Mouse (Mus musculus): ENCODE results near the gene Mmp11. TPM values are rescaled to one million over a fixed set of nuclear protein-coding genes. Genes with fewer than 3 reads are reported as not detected.
"Not testable (repeated sequence)": the region's sequence is repeated elsewhere in the genome, so short reads cannot be mapped to it uniquely, and the experiment has no call there.

Mmp11 gene
- total and polyA plus RNA-seq, 3 experiments = 4.7 to 15.6 (median 5.4) TPM

DNA sequence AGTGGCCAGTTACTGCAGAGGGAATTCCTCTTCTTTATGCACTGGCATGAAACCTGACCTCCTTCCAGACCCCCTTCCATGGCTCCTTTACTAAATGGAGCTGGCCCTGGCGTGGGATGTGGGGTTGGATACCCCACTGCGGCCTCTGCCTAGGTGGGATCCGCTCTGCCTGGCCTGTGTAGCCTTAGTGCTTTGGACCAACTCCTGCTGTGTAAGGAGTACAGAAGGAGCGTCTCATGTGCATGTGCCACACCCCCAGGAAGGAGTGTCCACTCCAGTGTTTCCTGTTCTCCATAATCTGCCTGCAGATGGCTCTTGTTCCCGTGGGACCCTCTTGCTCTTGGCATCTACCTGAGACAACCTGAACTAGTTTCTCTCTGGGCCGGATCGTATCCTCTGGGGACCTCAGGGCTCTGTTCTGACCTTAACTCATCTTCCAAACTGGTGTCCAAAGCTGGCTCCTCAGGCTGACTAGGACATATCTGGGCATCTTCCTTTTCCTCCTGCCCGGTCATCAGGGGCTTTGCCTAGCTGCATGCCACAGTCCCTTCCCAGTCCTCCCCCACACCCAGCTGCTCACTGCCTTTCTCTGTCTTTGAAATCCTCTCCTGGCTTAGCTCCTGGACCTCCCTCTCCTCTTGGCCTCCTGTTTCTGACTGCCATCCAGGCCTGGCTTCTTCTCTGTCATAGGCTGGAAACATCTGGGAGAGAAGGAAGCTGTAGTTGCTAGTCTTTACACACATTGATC lies 46.7 kb downstream of the Mmp11 start:
- TF ChIP-seq POLR2A (IDR thresholded peaks at IDR 0.05; ENCODE audit: insufficient read depth, low read depth, low read length) = no peak
- TF ChIP-seq CTCF (IDR thresholded peaks at IDR 0.05) = no peak
- no peak for TF ChIP-seq EP300 (IDR thresholded peaks at IDR 0.05; ENCODE audit: insufficient read depth, low read depth, low read length)
- Histone ChIP-seq H3K79me2 (replicated peaks; ENCODE audit: control insufficient read depth, insufficient read depth, low read length) (no peaks in the 10 kb centered on the region), H3K9ac (ENCODE audit: low read depth, low read length) (no peak overlapping the region), H3K4me1 (ENCODE audit: control insufficient read depth, insufficient read depth, low read length) (peaks cover 2% of the 10 kb centered on the region; the same call in 1 of the 2 replicates), H3K27me3 (ENCODE audit: control insufficient read depth, insufficient read depth, low read length) (no peaks in the 10 kb centered on the region), H3K27ac (no peak overlapping the region), H3K4me3 (no peak overlapping the region), H3K36me3 (ENCODE audit: control insufficient read depth, insufficient read depth, low read length) (no peaks in the 10 kb centered on the region)
- intact Hi-C loops (cut with DNase I) = loop anchor here (10.0 kb wide), 1 partner anchor 145 kb away; the partner anchor contains the start of gene Zfp280b
- 41% methylated on average over 8 of the region's 8 CpGs for WGBS
- no peak for DNase-seq

DNA sequence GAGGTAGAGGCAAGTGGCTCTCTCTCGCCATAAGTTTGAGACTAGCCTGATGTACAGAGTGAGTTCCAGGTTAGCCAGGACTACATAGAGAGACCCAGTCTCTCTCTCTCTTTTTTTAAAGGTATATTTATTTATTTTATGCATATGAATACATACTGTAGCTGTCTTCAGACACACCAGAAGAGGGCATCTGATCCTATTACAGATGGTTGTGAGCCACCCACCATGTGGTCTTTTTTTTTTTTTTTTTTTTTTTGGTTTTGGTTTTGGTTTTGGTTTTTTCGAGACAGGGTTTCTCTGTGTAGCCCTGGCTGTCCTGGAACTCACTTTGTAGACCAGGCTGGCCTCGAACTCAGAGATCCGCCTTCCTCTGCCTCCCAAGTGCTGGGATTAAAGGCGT lies 48.8 kb downstream of the Mmp11 start:
- H3K79me2 ChIP-seq (replicated peaks; ENCODE audit: control insufficient read depth, insufficient read depth, low read length); H3K4me1 ChIP-seq (ENCODE audit: control insufficient read depth, insufficient read depth, low read length); H3K4me3 ChIP-seq; H3K36me3 ChIP-seq (ENCODE audit: control insufficient read depth, insufficient read depth, low read length); intact Hi-C loops (cut with DNase I); DNase-seq; H3K27ac ChIP-seq; H3K9ac ChIP-seq (ENCODE audit: low read depth, low read length); H3K27me3 ChIP-seq (ENCODE audit: control insufficient read depth, insufficient read depth, low read length): not testable (repeated sequence)
- 79% methylated on average over 5 of the region's 5 CpGs for WGBS

DNA sequence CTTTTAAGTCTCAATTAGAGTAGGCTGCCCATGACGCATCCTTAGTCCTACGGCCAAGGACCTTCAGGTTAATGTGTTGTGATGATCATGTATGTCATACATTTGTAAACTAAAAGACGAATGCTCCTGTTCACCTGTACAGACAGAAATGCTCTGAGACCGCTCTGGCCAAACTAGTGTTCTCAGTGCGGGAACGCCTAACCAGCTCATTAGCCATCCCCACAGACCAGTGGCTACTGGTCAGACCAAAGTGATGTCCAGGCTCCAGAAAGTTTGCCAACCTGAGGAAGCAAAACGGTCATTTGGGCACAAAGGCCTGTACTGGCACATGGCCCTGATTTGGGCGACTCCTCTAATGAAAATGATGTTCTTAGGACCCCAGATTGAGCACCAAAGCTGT lies 51.6 kb downstream of the Mmp11 start:
- no peak for DNase-seq
- intact Hi-C loops (cut with DNase I) = no loop called here
- H3K4me3 ChIP-seq = no peak overlapping the region
- TF ChIP-seq CTCF (IDR thresholded peaks at IDR 0.05) (no peak), POLR2A (IDR thresholded peaks at IDR 0.05; ENCODE audit: insufficient read depth, low read depth, low read length) (no peak), EP300 (IDR thresholded peaks at IDR 0.05; ENCODE audit: insufficient read depth, low read depth, low read length) (no peak)
- H3K79me2 ChIP-seq (replicated peaks; ENCODE audit: control insufficient read depth, insufficient read depth, low read length) = no peaks in the 10 kb centered on the region
- no peaks in the 10 kb centered on the region for H3K27me3 ChIP-seq (ENCODE audit: control insufficient read depth, insufficient read depth, low read length)
- no peak overlapping the region for H3K27ac ChIP-seq
- no peaks in the 10 kb centered on the region for H3K4me1 ChIP-seq (ENCODE audit: control insufficient read depth, insufficient read depth, low read length)
- 92% methylated on average over 8 of the region's 8 CpGs for WGBS
- H3K36me3 ChIP-seq (ENCODE audit: control insufficient read depth, insufficient read depth, low read length) = no peaks in the 10 kb centered on the region
- no peak overlapping the region for H3K9ac ChIP-seq (ENCODE audit: low read depth, low read length)

DNA sequence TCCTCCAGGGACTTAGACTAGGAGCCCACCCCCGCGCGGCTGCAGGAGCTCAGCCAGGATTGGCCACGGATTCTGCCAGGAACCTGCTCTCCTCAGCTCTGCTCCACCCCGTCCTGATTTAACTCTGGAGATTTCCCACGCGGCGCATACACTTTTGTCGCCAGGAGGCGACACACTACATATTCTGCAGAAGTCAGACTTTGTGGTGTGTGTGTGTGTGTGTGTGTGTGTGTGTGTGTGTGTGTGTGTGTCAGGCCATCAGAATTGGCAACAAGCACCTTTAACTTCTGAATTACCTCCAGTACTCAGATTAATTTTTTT lies 53.1 kb downstream of the Mmp11 start:
- TF ChIP-seq CTCF (IDR thresholded peaks at IDR 0.05) (peak; percentile 64), POLR2A (IDR thresholded peaks at IDR 0.05; ENCODE audit: insufficient read depth, low read depth, low read length) (no peak)
- no peaks in the 10 kb centered on the region for H3K27me3 ChIP-seq (ENCODE audit: control insufficient read depth, insufficient read depth, low read length)
- no peaks in the 10 kb centered on the region for H3K79me2 ChIP-seq (replicated peaks; ENCODE audit: control insufficient read depth, insufficient read depth, low read length)
- no peaks in the 10 kb centered on the region for H3K4me1 ChIP-seq (ENCODE audit: control insufficient read depth, insufficient read depth, low read length)
- DNase-seq = peak; percentile 79
- no peak overlapping the region for H3K27ac ChIP-seq
- H3K36me3 ChIP-seq (ENCODE audit: control insufficient read depth, insufficient read depth, low read length) = no peaks in the 10 kb centered on the region
- no peak overlapping the region for H3K9ac ChIP-seq (ENCODE audit: low read depth, low read length)
- H3K4me3 ChIP-seq = no peak overlapping the region
- intact Hi-C loops (cut with DNase I) = loop anchor here (1.0 kb wide), 1 partner anchor 68 kb away; no protein-coding TSS in a partner anchor
- 1% methylated on average over 10 of the region's 10 CpGs for WGBS

DNA sequence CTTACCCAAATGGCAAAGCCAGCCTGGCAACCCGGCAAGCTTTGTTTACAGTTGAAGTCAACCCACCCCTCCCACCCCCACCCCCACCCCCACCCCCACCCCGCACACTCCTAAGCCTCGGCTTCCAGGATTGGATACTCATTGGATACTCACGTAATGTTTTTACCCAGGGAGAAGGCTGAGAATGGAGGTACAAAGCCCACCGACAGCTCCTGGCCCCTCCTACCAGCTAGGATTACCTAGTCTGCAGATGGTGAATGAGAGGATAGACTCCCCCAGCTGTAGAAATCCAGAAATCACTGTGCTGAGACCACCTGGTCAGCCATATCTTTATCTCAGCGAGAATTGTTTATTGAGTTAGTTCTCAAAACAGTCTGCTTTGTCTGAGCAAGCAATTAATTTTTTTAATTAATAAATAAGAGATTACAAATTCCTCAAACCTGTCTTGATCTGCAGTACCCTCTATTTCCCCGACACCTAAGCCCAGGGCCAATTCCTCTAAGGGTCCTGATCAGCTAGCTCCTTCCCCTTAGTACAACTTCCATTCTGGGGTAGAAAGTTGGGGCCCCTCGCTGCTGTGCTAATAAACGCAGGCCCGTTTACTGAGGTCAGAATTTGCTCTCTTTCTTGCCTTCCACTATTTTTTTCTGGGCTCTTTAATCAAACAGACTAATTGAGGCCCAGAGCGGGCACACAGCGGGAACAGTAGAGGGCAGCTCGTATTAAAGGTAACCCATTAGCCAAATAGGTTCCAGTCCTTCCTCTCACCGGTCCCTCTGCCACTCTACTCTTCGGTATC lies 53.7 kb downstream of the Mmp11 start:
- TF ChIP-seq CTCF (IDR thresholded peaks at IDR 0.05) = no peak
- TF ChIP-seq EP300 (IDR thresholded peaks at IDR 0.05; ENCODE audit: insufficient read depth, low read depth, low read length) = no peak
- no peak for TF ChIP-seq POLR2A (IDR thresholded peaks at IDR 0.05; ENCODE audit: insufficient read depth, low read depth, low read length)

More for the DNA sequence above, 53.7 kb downstream of the Mmp11 start:
- 28% methylated on average over 15 of the region's 15 CpGs for WGBS
- H3K9ac ChIP-seq (ENCODE audit: low read depth, low read length) = no peak overlapping the region
- intact Hi-C loops (cut with DNase I) = loop anchor here (1.0 kb wide), 1 partner anchor 69 kb away; no protein-coding TSS in a partner anchor
- H3K27me3 ChIP-seq (ENCODE audit: control insufficient read depth, insufficient read depth, low read length) = no peaks in the 10 kb centered on the region
- no peaks in the 10 kb centered on the region for H3K36me3 ChIP-seq (ENCODE audit: control insufficient read depth, insufficient read depth, low read length)
- no peaks in the 10 kb centered on the region for H3K79me2 ChIP-seq (replicated peaks; ENCODE audit: control insufficient read depth, insufficient read depth, low read length)
- H3K4me3 ChIP-seq = no peak overlapping the region
- no peak overlapping the region for H3K27ac ChIP-seq
- DNase-seq = no peak
- no peaks in the 10 kb centered on the region for H3K4me1 ChIP-seq (ENCODE audit: control insufficient read depth, insufficient read depth, low read length)

Data from heart, adult 2 months (tissue).